Mouse (Mus musculus) G1E (cell line): ENCODE measurements at regions not wholly inside any gene's neighbourhood (a gene's known extent, or its start where the extent isn't known, plus 50 kb on each side); places are given as distances from the start of the nearest gene placed in this dataset.

ENCODE experiments used
- CTCF ChIP-seq: IDR thresholded peaks from 2 replicates; pipeline ENCODE4 v1.5.1; 2012; ENCODE audit warnings: low read depth, low read length, inconsistent platforms, mixed read lengths
- GATA1 ChIP-seq: IDR thresholded peaks from 2 replicates; pipeline ENCODE4 v1.6.1; 2012; ENCODE audit warnings: borderline replicate concordance, low read length, inconsistent platforms, mixed read lengths
- POLR2AphosphoS5 ChIP-seq: IDR thresholded peaks from 2 replicates; pipeline ENCODE4 v1.6.1; 2012; ENCODE audit warnings: low read depth, low read length, inconsistent platforms; ENCODE audit not compliant: insufficient replicate concordance
- TAL1 ChIP-seq: conservative IDR thresholded peaks from 2 replicates; pipeline ENCODE4 v1.6.1; 2012; ENCODE audit warnings: low read depth, low read length, inconsistent platforms, mixed read lengths

GRCm38 (mm10) chr1:51696471-51696870 is 218.2 kb upstream of the Nabp1 start:
- no peak for TF ChIP-seq GATA1
- TF ChIP-seq CTCF, result no peak
- TF ChIP-seq POLR2AphosphoS5, result no peak
- no peak for TF ChIP-seq TAL1
